Mouse (Mus musculus): ENCODE measurements around the gene Tor4a. TPM values are rescaled to one million over a fixed set of nuclear protein-coding genes. Genes with fewer than 3 reads are reported as not detected.

The Tor4a gene
- polyA plus RNA-seq, 1 experiment from 2014 or later, result 6.0 TPM

- Histone ChIP-seq H3K9ac (replicated peaks) (no peak overlapping the region), H3K36me3 (replicated peaks; ENCODE audit: insufficient read depth, low read length) (no peaks in the 10 kb centered on the region), H3K4me2 (ENCODE audit: low read depth, low read length) (peak overlapping the region; percentile 80), H3K4me3 (ENCODE audit: low read depth, low read length) (0 out of 2 replicates have a peak overlapping the region, but pooled peaks have one; percentile 39), H3K9me3 (ENCODE audit: low read length) (no peaks in the 10 kb centered on the region), H3K27me3 (ENCODE audit: insufficient read depth, low read length) (peaks cover 33% of the 10 kb centered on the region), H3K4me1 (ENCODE audit: insufficient read depth) (peaks cover 24% of the 10 kb centered on the region), H3K27ac (ENCODE audit: low read depth) (no peak overlapping the region)
- DNase-seq, result no peak
- 30% methylated on average over 5 of the region's 5 CpGs for WGBS (ENCODE audit: insufficient replicate concordance)
- no peak for ATAC-seq
- no peak for TF ChIP-seq CTCF (IDR thresholded peaks at IDR 0.05; ENCODE audit: low read depth)
- no peak for TF ChIP-seq EP300 (IDR thresholded peaks at IDR 0.05; ENCODE audit: low read depth)
Measured at GRCm38 (mm10) chr2:25186575-25186930, 10.1 kb downstream of the Tor4a start.

- peak; percentile 64 for TF ChIP-seq CTCF (IDR thresholded peaks at IDR 0.05; ENCODE audit: low read depth)
- no peak for TF ChIP-seq EP300 (IDR thresholded peaks at IDR 0.05; ENCODE audit: low read depth)
- H3K27ac ChIP-seq (ENCODE audit: low read depth), result no peak overlapping the region
- H3K9ac ChIP-seq (replicated peaks), result peak overlapping the region; percentile 52
- H3K36me3 ChIP-seq (replicated peaks; ENCODE audit: insufficient read depth, low read length), result no peaks in the 10 kb centered on the region
- no peaks in the 10 kb centered on the region for H3K9me3 ChIP-seq (ENCODE audit: low read length)
- WGBS (ENCODE audit: insufficient replicate concordance), result 2% methylated on average over 62 of the region's 64 CpGs
- H3K4me1 ChIP-seq (ENCODE audit: insufficient read depth), result peaks cover 30% of the 10 kb centered on the region
- peaks cover 39% of the 10 kb centered on the region for H3K27me3 ChIP-seq (ENCODE audit: insufficient read depth, low read length)
- H3K4me3 ChIP-seq (ENCODE audit: low read depth, low read length), result peak overlapping the region; percentile 39
- H3K4me2 ChIP-seq (ENCODE audit: low read depth, low read length), result peak overlapping the region; percentile 80
- DNase-seq (peak; percentile 69), ATAC-seq (peak; percentile 37)
Measured at GRCm38 (mm10) chr2:25185625-25186574, 10.8 kb downstream of the Tor4a start.

GRCm38 (mm10) chr2:25184496-25184895, 12.2 kb downstream of the Tor4a start:
- H3K27ac ChIP-seq (ENCODE audit: low read depth), result no peak overlapping the region
- H3K36me3 ChIP-seq (replicated peaks; ENCODE audit: insufficient read depth, low read length), result no peaks in the 10 kb centered on the region
- H3K4me1 ChIP-seq (ENCODE audit: insufficient read depth), result peaks cover 39% of the 10 kb centered on the region
- no peak overlapping the region for H3K4me3 ChIP-seq (ENCODE audit: low read depth, low read length)
- DNase-seq (no peak), ATAC-seq (no peak)
- H3K9me3 ChIP-seq (ENCODE audit: low read length), result no peaks in the 10 kb centered on the region
- H3K9ac ChIP-seq (replicated peaks), result no peak overlapping the region
- TF ChIP-seq EP300 (IDR thresholded peaks at IDR 0.05; ENCODE audit: low read depth) (no peak), CTCF (IDR thresholded peaks at IDR 0.05; ENCODE audit: low read depth) (no peak)
- H3K27me3 ChIP-seq (ENCODE audit: insufficient read depth, low read length), result peaks cover 51% of the 10 kb centered on the region
- WGBS (ENCODE audit: insufficient replicate concordance), result 85% methylated on average over 7 of the region's 7 CpGs
- no peak overlapping the region for H3K4me2 ChIP-seq (ENCODE audit: low read depth, low read length)

- TF ChIP-seq EP300 (IDR thresholded peaks at IDR 0.05; ENCODE audit: low read depth) (no peak), CTCF (IDR thresholded peaks at IDR 0.05; ENCODE audit: low read depth) (no peak)
Measured at GRCm38 (mm10) chr2:25183336-25183735, 13.3 kb downstream of the Tor4a start.

GRCm38 (mm10) chr2:25182664-25183063, 14.0 kb downstream of the Tor4a start:
- 35% methylated on average over 6 of the region's 6 CpGs for WGBS (ENCODE audit: insufficient replicate concordance)
- H3K4me3 ChIP-seq (ENCODE audit: low read depth, low read length), result peak overlapping the region; percentile 61
- H3K9ac ChIP-seq (replicated peaks), result no peak overlapping the region
- peaks cover 39% of the 10 kb centered on the region for H3K4me1 ChIP-seq (ENCODE audit: insufficient read depth)
- no peak for ATAC-seq
- no peak for DNase-seq
- no peak for TF ChIP-seq EP300 (IDR thresholded peaks at IDR 0.05; ENCODE audit: low read depth)
- peaks cover 59% of the 10 kb centered on the region for H3K27me3 ChIP-seq (ENCODE audit: insufficient read depth, low read length)
- no peaks in the 10 kb centered on the region for H3K36me3 ChIP-seq (replicated peaks; ENCODE audit: insufficient read depth, low read length)
- H3K27ac ChIP-seq (ENCODE audit: low read depth), result no peak overlapping the region
- peak overlapping the region; percentile 98 for H3K4me2 ChIP-seq (ENCODE audit: low read depth, low read length)
- no peaks in the 10 kb centered on the region for H3K9me3 ChIP-seq (ENCODE audit: low read length)

More at GRCm38 (mm10) chr2:25183336-25183735, 13.3 kb downstream of the Tor4a start:
- Histone ChIP-seq H3K4me3 (ENCODE audit: low read depth, low read length) (no peak overlapping the region), H3K4me1 (ENCODE audit: insufficient read depth) (peaks cover 39% of the 10 kb centered on the region), H3K36me3 (replicated peaks; ENCODE audit: insufficient read depth, low read length) (no peaks in the 10 kb centered on the region), H3K27ac (ENCODE audit: low read depth) (no peak overlapping the region), H3K9ac (replicated peaks) (no peak overlapping the region), H3K4me2 (ENCODE audit: low read depth, low read length) (no peak overlapping the region; the same call in 1 of the 2 replicates), H3K27me3 (ENCODE audit: insufficient read depth, low read length) (peaks cover 55% of the 10 kb centered on the region), H3K9me3 (ENCODE audit: low read length) (no peaks in the 10 kb centered on the region)
- ATAC-seq, result no peak
- DNase-seq, result no peak
- 62% methylated on average over 2 of the region's 2 CpGs for WGBS (ENCODE audit: insufficient replicate concordance)

- ATAC-seq, result no peak
- Histone ChIP-seq H3K36me3 (replicated peaks; ENCODE audit: insufficient read depth, low read length) (no peaks in the 10 kb centered on the region), H3K9ac (replicated peaks) (peak overlapping the region; percentile 65), H3K27me3 (ENCODE audit: insufficient read depth, low read length) (peaks cover 58% of the 10 kb centered on the region), H3K9me3 (ENCODE audit: low read length) (no peaks in the 10 kb centered on the region), H3K27ac (ENCODE audit: low read depth) (peak overlapping the region; percentile 80; the same call in 1 of the 2 replicates), H3K4me1 (ENCODE audit: insufficient read depth) (peaks cover 39% of the 10 kb centered on the region), H3K4me2 (ENCODE audit: low read depth, low read length) (peak overlapping the region; percentile 98), H3K4me3 (ENCODE audit: low read depth, low read length) (peak overlapping the region; percentile 61)
- DNase-seq, result peak; percentile 14
- 3% methylated on average over 17 of the region's 17 CpGs for WGBS (ENCODE audit: insufficient replicate concordance)
- TF ChIP-seq CTCF (IDR thresholded peaks at IDR 0.05; ENCODE audit: low read depth) (no peak), EP300 (IDR thresholded peaks at IDR 0.05; ENCODE audit: low read depth) (no peak)
Measured at GRCm38 (mm10) chr2:25181891-25182397, 14.7 kb downstream of the Tor4a start.
